Comparison of ENCODE assay signal across 22 mouse cellular contexts in the genomic region with DNA sequence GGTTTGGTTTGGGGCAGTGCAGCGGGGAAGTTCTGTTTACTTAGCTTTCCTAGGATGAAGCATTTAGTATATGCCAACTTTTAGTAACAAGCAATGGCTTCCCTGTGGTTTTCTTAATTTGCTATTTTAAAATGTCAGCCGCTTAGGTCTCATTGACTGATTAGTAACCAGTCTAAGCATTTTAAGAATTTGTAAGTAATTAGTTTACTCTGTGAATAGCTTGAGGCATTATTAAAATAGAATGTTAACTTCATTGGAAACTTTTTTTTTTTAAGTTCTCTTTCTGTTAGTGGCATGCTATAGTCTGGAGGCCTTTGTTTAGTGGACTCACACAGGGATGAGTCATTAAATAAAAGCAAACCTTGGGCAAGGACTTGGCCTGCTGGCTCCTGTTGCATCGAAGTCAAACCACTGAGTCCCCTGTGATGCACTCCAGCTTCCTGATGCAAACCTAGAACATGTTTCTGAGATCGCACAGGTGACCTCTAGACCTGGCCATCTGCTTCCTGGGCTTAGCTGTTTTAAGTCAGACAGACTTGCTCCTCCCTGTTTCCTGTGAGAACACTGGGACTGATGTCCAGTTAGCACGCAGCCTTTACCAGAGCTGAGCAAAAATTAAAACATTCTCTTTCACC. TPM values are rescaled to one million over a fixed set of nuclear protein-coding genes. Genes with fewer than 3 reads are reported as not detected.
DNase-seq lines count a peak whose midpoint lies in the region; TF ChIP-seq lines count a peak whose summit lies in the region.
"Had no signal": no experiment of that assay in that cellular context is flagged by ENCODE, and none has a peak within 500 bp of the region (broad histone marks: within the 10 kb centered on the region; RNA-seq: fewer than 3 reads in every experiment).

No protein-coding gene starts in this region.

- 50% methylated on average over 5 of the region's 5 CpGs for WGBS in kidney, adult 2 months
- 61% methylated on average over 5 of the region's 5 CpGs for WGBS in heart, adult 2 months

- no peak for TF ChIP-seq CTCF in kidney, adult 2 months (conservative IDR thresholded peaks at IDR 0.05; ENCODE audit: insufficient read depth, insufficient read length, low read depth, low read length)
- TF ChIP-seq CTCF in C2C12 (IDR thresholded peaks at IDR 0.05; ENCODE audit: control insufficient read depth, insufficient read depth, insufficient read length) = no peak
- TF ChIP-seq CTCF in embryonic fibroblast, embryonic 13.5 days (IDR thresholded peaks at IDR 0.05; ENCODE audit: borderline replicate concordance, insufficient read depth, low read length) = no peak
- no peak for TF ChIP-seq CTCF in heart, adult 2 months (IDR thresholded peaks at IDR 0.05)

- H3K4me3 ChIP-seq in kidney, adult 2 months (ENCODE audit: insufficient read depth, low read depth, low read length) = no peak overlapping the region
- H3K4me3 ChIP-seq in C2C12 (ENCODE audit: insufficient read depth, poor library complexity, severe bottlenecking) = no peak overlapping the region
- no peak overlapping the region for H3K4me3 ChIP-seq in embryonic fibroblast, embryonic 13.5 days (ENCODE audit: insufficient read depth, low read length)
- no peak overlapping the region for H3K4me3 ChIP-seq in heart, adult 2 months
- H3K4me3 ChIP-seq: forebrain, embryonic 13.5 days; heart, embryonic 15.5 days; hindbrain, embryonic 10.5 days; midbrain, embryonic 15.5 days; neural tube, embryonic 15.5 days had no signal

- TF ChIP-seq POLR2A in kidney, adult 2 months (IDR thresholded peaks at IDR 0.05; ENCODE audit: low read depth, low read length) = no peak
- TF ChIP-seq POLR2A in embryonic fibroblast, embryonic 13.5 days (IDR thresholded peaks at IDR 0.05; ENCODE audit: low read depth, low read length) = no peak
- no peak for TF ChIP-seq POLR2A in heart, adult 2 months (IDR thresholded peaks at IDR 0.05; ENCODE audit: insufficient read depth, low read depth, low read length)

- no peak for TF ChIP-seq EP300 in heart, adult 2 months (IDR thresholded peaks at IDR 0.05; ENCODE audit: insufficient read depth, low read depth, low read length)

- H3K79me2 ChIP-seq in C2C12 (ENCODE audit: control insufficient read depth, insufficient read depth) = peaks cover 17% of the 10 kb centered on the region
- no peaks in the 10 kb centered on the region for H3K79me2 ChIP-seq in heart, adult 2 months (replicated peaks; ENCODE audit: control insufficient read depth, insufficient read depth, low read length)

- H3ac ChIP-seq in C2C12 (ENCODE audit: control insufficient read depth, insufficient read length, low read depth) = no peak overlapping the region

- H3K4me1 ChIP-seq in kidney, adult 2 months (ENCODE audit: control insufficient read depth, insufficient read depth, low read length) = peaks cover 9% of the 10 kb centered on the region; the same call in 1 of the 2 replicates
- peaks cover 27% of the 10 kb centered on the region for H3K4me1 ChIP-seq in embryonic fibroblast, embryonic 13.5 days (ENCODE audit: control insufficient read depth, insufficient read depth, low read length)
- peaks cover 2% of the 10 kb centered on the region for H3K4me1 ChIP-seq in heart, adult 2 months (ENCODE audit: control insufficient read depth, insufficient read depth, low read length)
- H3K4me1 ChIP-seq: midbrain, embryonic 15.5 days had no signal

- H3K27ac ChIP-seq in kidney, adult 2 months (ENCODE audit: insufficient read depth, low read depth, low read length) = no peak overlapping the region
- peak overlapping the region; percentile 84 for H3K27ac ChIP-seq in embryonic fibroblast, embryonic 13.5 days (ENCODE audit: insufficient read depth, low read length)
- H3K27ac ChIP-seq in heart, adult 2 months = no peak overlapping the region
- H3K27ac ChIP-seq: forebrain, embryonic 13.5 days; heart, embryonic 15.5 days; hindbrain, embryonic 10.5 days; hindbrain, postnatal 0 days; midbrain, embryonic 15.5 days; neural tube, embryonic 15.5 days had no signal

- no peaks in the 10 kb centered on the region for H3K27me3 ChIP-seq in kidney, adult 2 months (replicated peaks; ENCODE audit: control insufficient read depth, insufficient read depth, low read length)
- H3K27me3 ChIP-seq in C2C12 (ENCODE audit: control insufficient read depth, insufficient read depth, insufficient read length) = no peaks in the 10 kb centered on the region
- no peaks in the 10 kb centered on the region for H3K27me3 ChIP-seq in heart, adult 2 months (ENCODE audit: control insufficient read depth, insufficient read depth, low read length)
- H3K27me3 ChIP-seq: forebrain, embryonic 13.5 days; heart, embryonic 15.5 days; midbrain, embryonic 15.5 days; neural tube, embryonic 15.5 days had no signal

- no peak overlapping the region for H3K9ac ChIP-seq in heart, adult 2 months (ENCODE audit: low read depth, low read length)
- H3K9ac ChIP-seq: forebrain, embryonic 13.5 days; heart, embryonic 15.5 days; midbrain, embryonic 15.5 days; neural tube, embryonic 15.5 days had no signal

- H3K36me3 ChIP-seq in kidney, adult 2 months (ENCODE audit: control insufficient read depth, insufficient read depth, low read length) = no peaks in the 10 kb centered on the region
- no peaks in the 10 kb centered on the region for H3K36me3 ChIP-seq in C2C12 (ENCODE audit: control insufficient read depth, insufficient read depth)
- no peaks in the 10 kb centered on the region for H3K36me3 ChIP-seq in heart, adult 2 months (ENCODE audit: control insufficient read depth, insufficient read depth, low read length)
- H3K36me3 ChIP-seq: heart, embryonic 15.5 days; neural tube, embryonic 15.5 days had no signal

- H3K79me3 ChIP-seq in C2C12 (ENCODE audit: low read depth) = peaks cover 2% of the 10 kb centered on the region

- intact Hi-C loops in heart, adult 2 months (cut with DNase I) = no loop called here

- peak; percentile 43 to 76 for DNase-seq in adrenal gland, adult (ENCODE audit: inconsistent age in 2 of 2, low spot score in 1 of 2)
- no peak for DNase-seq in adrenal gland, postnatal 4 days (ENCODE audit: low spot score in 2 of 2)
- DNase-seq in kidney, adult 2 months = peak; percentile 13
- no peak for DNase-seq in kidney, adult 8-10 months
- no peak for DNase-seq in heart, adult 2 months
- no peak for DNase-seq in yolk sac, embryonic 10.5 days (ENCODE audit: low spot score)
- DNase-seq: cerebellum, postnatal 10 days; gastrocnemius, postnatal 25 days; kidney, adult 18-20 months; left cerebral cortex, postnatal 4 days; lung, adult 18-20 months; lung, postnatal 14 days; spleen, adult 18-20 months; thymus, adult 2 months had no signal

TF ChIP-seq in C2C12, 6 proteins besides CTCF, POLR2A, EP300 and RAD21:
- peak; percentile 11 for TF ChIP-seq CEBPB (IDR thresholded peaks at IDR 0.05; ENCODE audit: low read depth)
- TF ChIP-seq MAX (IDR thresholded peaks at IDR 0.05) = peak; percentile 24
- TF ChIP-seq FOSL1 (IDR thresholded peaks at IDR 0.05; ENCODE audit: insufficient read depth, low read length, poor library complexity, severe bottlenecking) = no peak
- TF ChIP-seq MYOD1 (IDR thresholded peaks at IDR 0.05; ENCODE audit: control insufficient read depth, insufficient read length, low read depth) = no peak
- no peak for TF ChIP-seq USF1 (IDR thresholded peaks at IDR 0.05; ENCODE audit: low read depth)
- no peak for TF ChIP-seq MYOG (IDR thresholded peaks at IDR 0.05; ENCODE audit: control insufficient read depth, extremely low read depth, insufficient read length)

RNA-seq across cellular contexts. Expression of gene Bpgm, which starts 22.1 kb away (rescaled TPM):
- total RNA-seq in adrenal gland, postnatal 4 days (2021) = 10 to 100 TPM; 43.2 to 49.5 TPM
- polyA plus RNA-seq in kidney, adult 2 months (2012; rRNA removed) = 24.4 and 32.4 TPM in 2 replicates
- polyA plus RNA-seq in C2C12 (2012; fragmentation: generic; extraction: Trizol) = 16.1 TPM
- 36.7 and 40.9 TPM in 2 replicates for polyA plus RNA-seq in embryonic fibroblast, embryonic 13.5 days (2011; ENCODE audit: insufficient read length, low read depth, missing spikeins)
- 100 to 1,000 TPM in 1 of 2 experiments, 10 to 100 TPM in 1; 38.6 to 148 TPM for total RNA-seq in heart, adult 2 months (2021)
- polyA plus RNA-seq in heart, adult 2 months (2012; rRNA removed) = 19.9 and 72.4 TPM in 2 replicates

Comparison
In these comparisons a context has a peak if more than half of its experiments do, and no peak if none do; other contexts are left out.
1. DNase-seq: peak in adrenal gland, adult (2 of 2) and kidney, adult 2 months (single experiment); none in adrenal gland, postnatal 4 days (0 of 2), kidney, adult 8-10 months (0 of 2), heart, adult 2 months (0 of 2) and yolk sac, embryonic 10.5 days (single experiment).